In the genomic region with DNA sequence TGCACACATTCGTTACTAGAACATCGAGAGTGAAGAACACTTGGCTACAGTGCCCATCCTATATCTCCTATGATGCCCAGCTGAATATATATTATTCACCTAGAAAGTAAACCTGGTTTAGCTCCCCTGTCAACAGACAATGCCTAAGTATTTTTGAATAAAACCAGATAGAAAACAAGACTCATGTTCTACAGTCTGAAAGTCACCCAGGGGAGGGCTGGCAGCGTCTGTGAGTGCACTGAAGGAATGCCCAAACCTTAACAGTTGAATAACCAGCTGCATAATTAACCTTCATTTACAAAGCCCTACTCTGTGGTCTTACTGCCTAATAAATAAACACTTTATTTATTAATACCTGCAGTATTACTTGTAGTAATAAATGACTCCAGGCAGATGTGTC, we compare ENCODE assay signal across 19 mouse cellular contexts. TPM values are rescaled to one million over a fixed set of nuclear protein-coding genes. Genes with fewer than 3 reads are reported as not detected.
DNase-seq lines count a peak whose midpoint lies in the region; TF ChIP-seq lines count a peak whose summit lies in the region.
"Had no signal": no experiment of that assay in that cellular context is flagged by ENCODE, and none has a peak within 500 bp of the region (broad histone marks: within the 10 kb centered on the region; RNA-seq: fewer than 3 reads in every experiment).

No protein-coding gene starts in this region.

- no peak for DNase-seq in heart, adult 2 months
- DNase-seq in heart, postnatal 10 days = no peak
- DNase-seq in layer of hippocampus, adult 2 months (ENCODE audit: low spot score in 2 of 2) = no peak
- no peak for DNase-seq in layer of hippocampus, adult 9-11 months
- DNase-seq in layer of hippocampus, postnatal 25 days (ENCODE audit: extremely low spot score in 1 of 2, low spot score in 1 of 2) = no peak
- DNase-seq: adrenal gland, adult 2 months; cerebellum, postnatal 10 days; layer of hippocampus, postnatal 36 days; lung, postnatal 10 days; retina, postnatal 1 day; thymus, postnatal 14 days had no signal

- H3K27ac ChIP-seq in heart, adult 2 months = peak overlapping the region; percentile 92
- peak overlapping the region; percentile 60; the same call in 1 of the 2 replicates for H3K27ac ChIP-seq in layer of hippocampus, adult 2 months
- peak overlapping the region; percentile 99 for H3K27ac ChIP-seq in macrophage
- H3K27ac ChIP-seq: embryonic facial prominence, embryonic 12.5 days; forebrain, embryonic 15.5 days; hindbrain, embryonic 10.5 days; hindbrain, postnatal 0 days had no signal

- H3K4me1 ChIP-seq in heart, adult 2 months (ENCODE audit: control insufficient read depth, insufficient read depth, low read length) = peaks cover 48% of the 10 kb centered on the region
- H3K4me1 ChIP-seq in E14TG2a.4 (replicated peaks; ENCODE audit: low read depth, low read length) = peaks cover 89% of the 10 kb centered on the region
- H3K4me1 ChIP-seq: forebrain, embryonic 15.5 days had no signal

- no peaks in the 10 kb centered on the region for H3K9me3 ChIP-seq in E14TG2a.4 (ENCODE audit: low read length)
- H3K9me3 ChIP-seq: embryonic facial prominence, embryonic 12.5 days; forebrain, embryonic 15.5 days; heart, embryonic 13.5 days; hindbrain, embryonic 10.5 days; liver, embryonic 15.5 days had no signal

- TF ChIP-seq POLR2A in heart, adult 2 months (IDR thresholded peaks at IDR 0.05; ENCODE audit: insufficient read depth, low read depth, low read length) = no peak

- WGBS in heart, adult 2 months = 64% methylated on average over 3 of the region's 3 CpGs
- 83% methylated on average over 3 of the region's 3 CpGs for WGBS in macrophage (ENCODE audit: missing documents)

- intact Hi-C loops in heart, adult 2 months (cut with DNase I) = no loop called here
- intact Hi-C loops in heart, postnatal 10 days (cut with DNase I) = loop anchor here (2.0 to 10.0 kb wide), 2 partner anchors 18 to 280 kb away; no protein-coding TSS in a partner anchor

- no peak overlapping the region for H3K4me3 ChIP-seq in heart, adult 2 months
- no peak overlapping the region for H3K4me3 ChIP-seq in layer of hippocampus, adult 2 months
- H3K4me3 ChIP-seq in E14TG2a.4 (replicated peaks; ENCODE audit: low read length) = peak overlapping the region; percentile 58
- no peak overlapping the region for H3K4me3 ChIP-seq in macrophage (ENCODE audit: inconsistent target)
- H3K4me3 ChIP-seq: embryonic facial prominence, embryonic 12.5 days; forebrain, embryonic 15.5 days; heart, embryonic 13.5 days; hindbrain, embryonic 10.5 days; liver, embryonic 15.5 days had no signal

- H3K27me3 ChIP-seq in heart, adult 2 months (ENCODE audit: control insufficient read depth, insufficient read depth, low read length) = no peaks in the 10 kb centered on the region
- H3K27me3 ChIP-seq in E14TG2a.4 (ENCODE audit: insufficient read depth, low read length) = no peaks in the 10 kb centered on the region
- H3K27me3 ChIP-seq: embryonic facial prominence, embryonic 12.5 days; forebrain, embryonic 15.5 days; heart, embryonic 13.5 days; liver, embryonic 15.5 days had no signal

- no peak for TF ChIP-seq EP300 in heart, adult 2 months (IDR thresholded peaks at IDR 0.05; ENCODE audit: insufficient read depth, low read depth, low read length)

- H3K36me3 ChIP-seq in heart, adult 2 months (ENCODE audit: control insufficient read depth, insufficient read depth, low read length) = peaks cover 49% of the 10 kb centered on the region
- H3K36me3 ChIP-seq in E14TG2a.4 (ENCODE audit: insufficient read depth, low read length) = peaks cover 26% of the 10 kb centered on the region
- H3K36me3 ChIP-seq in macrophage (ENCODE audit: inconsistent target) = peaks cover 14% of the 10 kb centered on the region; the same call in 1 of the 2 replicates
- H3K36me3 ChIP-seq: embryonic facial prominence, embryonic 12.5 days; forebrain, embryonic 15.5 days; heart, embryonic 13.5 days; hindbrain, embryonic 10.5 days had no signal

- H3K79me2 ChIP-seq in heart, adult 2 months (replicated peaks; ENCODE audit: control insufficient read depth, insufficient read depth, low read length) = peaks cover 10% of the 10 kb centered on the region
- peaks cover 100% of the 10 kb centered on the region for H3K79me2 ChIP-seq in macrophage (ENCODE audit: inconsistent target)

- no peak overlapping the region for H3K9ac ChIP-seq in heart, adult 2 months (ENCODE audit: low read depth, low read length)
- H3K9ac ChIP-seq: embryonic facial prominence, embryonic 12.5 days; forebrain, embryonic 15.5 days; liver, embryonic 15.5 days had no signal

- no peak for TF ChIP-seq CTCF in heart, adult 2 months (IDR thresholded peaks at IDR 0.05)
- TF ChIP-seq CTCF in layer of hippocampus, adult 2 months (conservative IDR thresholded peaks at IDR 0.05) = no peak
- no peak for TF ChIP-seq CTCF in E14TG2a.4 (conservative IDR thresholded peaks at IDR 0.05; ENCODE audit: low read length)

RNA-seq across cellular contexts. Expression of a gene that starts 19.9 kb away (rescaled TPM):
- 10 to 100 TPM; 56.2 to 67.1 TPM for total RNA-seq in heart, adult 2 months (2021)
- 36.5 and 52.4 TPM in 2 replicates for polyA plus RNA-seq in heart, adult 2 months (2012; rRNA removed)
- 10 to 100 TPM; 63.5 to 64.6 TPM for total RNA-seq in heart, postnatal 10 days (2021)
- 10 to 100 TPM; 12.6 to 13.6 TPM for total RNA-seq in layer of hippocampus, adult 2 months (2021)
- total RNA-seq in macrophage (2018; cell fraction: chromatin; rRNA removed) = 1,000 to 10,000 TPM in 4 of 26 experiments, 100 to 1,000 TPM in 21, 10 to 100 TPM in 1; 93.5 to 1,701 (median 398) TPM
- total RNA-seq in macrophage (2018; cell fraction: cytosol; rRNA removed) = 100 to 1,000 TPM; 118 to 679 (median 362) TPM
- total RNA-seq in macrophage (2018; cell fraction: nucleus; rRNA removed) = 1,000 to 10,000 TPM in 5 of 26 experiments, 100 to 1,000 TPM in 21; 190 to 1,621 (median 565) TPM
- 189 to 430 TPM (median 388 TPM) in 3 replicates for polyA plus RNA-seq in macrophage (2018)
- 10 to 100 TPM; 12.1 to 12.3 TPM for total RNA-seq in layer of hippocampus, postnatal 25 days (2021)

RNA-seq across cellular contexts. Expression of a gene that starts 25.5 kb away (rescaled TPM):
- total RNA-seq in heart, adult 2 months (2021) = 100 to 1,000 TPM; 177 to 180 TPM
- 18.5 and 44.9 TPM in 2 replicates for polyA plus RNA-seq in heart, adult 2 months (2012; rRNA removed)
- 100 to 1,000 TPM; 336 to 360 TPM for total RNA-seq in heart, postnatal 10 days (2021)
- total RNA-seq in layer of hippocampus, adult 2 months (2021) = 100 to 1,000 TPM; 305 to 319 TPM
- 100 to 1,000 TPM; 404 to 869 (median 663) TPM for total RNA-seq in macrophage (2018; cell fraction: chromatin; rRNA removed)
- 100 to 1,000 TPM; 291 to 595 (median 415) TPM for total RNA-seq in macrophage (2018; cell fraction: cytosol; rRNA removed)
- total RNA-seq in macrophage (2018; cell fraction: nucleus; rRNA removed) = 100 to 1,000 TPM; 332 to 659 (median 518) TPM
- polyA plus RNA-seq in macrophage (2018) = 346 to 1,286 TPM (median 601 TPM) in 3 replicates
- total RNA-seq in layer of hippocampus, postnatal 25 days (2021) = 100 to 1,000 TPM; 273 to 314 TPM
